Mouse (Mus musculus): ENCODE results near the gene Olfr582. TPM values are rescaled to one million over a fixed set of nuclear protein-coding genes. Genes with fewer than 3 reads are reported as not detected.

Olfr582 gene
- not detected in 2 replicates for polyA plus RNA-seq (2012; rRNA removed)

GRCm38 (mm10) chr7:103037724-103038123 lies at the start of gene Olfr582:
TSS of gene Olfr582 (plus strand) at chr7:103038024.
- Histone ChIP-seq H3K4me3 (ENCODE audit: control insufficient read depth, low read depth, low read length) (no peak within 1 kb of the TSS), H3K27ac (ENCODE audit: control insufficient read depth, insufficient read depth, low read depth, low read length) (no peak within 1 kb of the TSS), H3K36me3 (ENCODE audit: control insufficient read depth, insufficient read depth, low read length) (no peaks in the 10 kb centered on the region), H3K27me3 (ENCODE audit: control insufficient read depth, insufficient read depth, low read length) (no peaks in the 10 kb centered on the region), H3K4me1 (ENCODE audit: control insufficient read depth, insufficient read depth, low read length) (no peaks in the 10 kb centered on the region)
- TF ChIP-seq POLR2A (IDR thresholded peaks at IDR 0.05; ENCODE audit: control insufficient read depth, low read depth, low read length) (no peak), CTCF (IDR thresholded peaks at IDR 0.05; ENCODE audit: control insufficient read depth, insufficient read depth, insufficient replicate concordance, low read depth, low read length) (no peak)

- Histone ChIP-seq H3K36me3 (ENCODE audit: control insufficient read depth, insufficient read depth, low read length) (no peaks in the 10 kb centered on the region), H3K27ac (ENCODE audit: control insufficient read depth, insufficient read depth, low read depth, low read length) (no peak within 1 kb of the TSS), H3K27me3 (ENCODE audit: control insufficient read depth, insufficient read depth, low read length) (no peaks in the 10 kb centered on the region), H3K4me3 (ENCODE audit: control insufficient read depth, low read depth, low read length) (no peak within 1 kb of the TSS), H3K4me1 (ENCODE audit: control insufficient read depth, insufficient read depth, low read length) (no peaks in the 10 kb centered on the region)
- TF ChIP-seq POLR2A (IDR thresholded peaks at IDR 0.05; ENCODE audit: control insufficient read depth, low read depth, low read length) (no peak), CTCF (IDR thresholded peaks at IDR 0.05; ENCODE audit: control insufficient read depth, insufficient read depth, insufficient replicate concordance, low read depth, low read length) (no peak)
Measured at GRCm38 (mm10) chr7:102989224-102989623, 48.6 kb upstream of the Olfr582 start, which contains the start of gene Olfr578. TSS of gene Olfr578 (minus strand) at chr7:102989324.

GRCm38 (mm10) chr7:103051000-103051399 lies 13.2 kb downstream of the Olfr582 start, which contains the start of gene Olfr583:
TSS of gene Olfr583 (plus strand) at chr7:103051300.
- Histone ChIP-seq H3K4me3 (ENCODE audit: control insufficient read depth, low read depth, low read length) (no peak within 1 kb of the TSS), H3K4me1 (ENCODE audit: control insufficient read depth, insufficient read depth, low read length) (no peaks in the 10 kb centered on the region), H3K27ac (ENCODE audit: control insufficient read depth, insufficient read depth, low read depth, low read length) (no peak within 1 kb of the TSS), H3K36me3 (ENCODE audit: control insufficient read depth, insufficient read depth, low read length) (no peaks in the 10 kb centered on the region), H3K27me3 (ENCODE audit: control insufficient read depth, insufficient read depth, low read length) (no peaks in the 10 kb centered on the region)
- TF ChIP-seq POLR2A (IDR thresholded peaks at IDR 0.05; ENCODE audit: control insufficient read depth, low read depth, low read length) (no peak), CTCF (IDR thresholded peaks at IDR 0.05; ENCODE audit: control insufficient read depth, insufficient read depth, insufficient replicate concordance, low read depth, low read length) (no peak)

GRCm38 (mm10) chr7:103081585-103081984 lies 43.8 kb downstream of the Olfr582 start, which contains the start of gene Olfr584:
TSS of gene Olfr584 (plus strand) at chr7:103081885.
- Histone ChIP-seq H3K36me3 (ENCODE audit: control insufficient read depth, insufficient read depth, low read length) (no peaks in the 10 kb centered on the region), H3K27ac (ENCODE audit: control insufficient read depth, insufficient read depth, low read depth, low read length) (no peak within 1 kb of the TSS), H3K4me3 (ENCODE audit: control insufficient read depth, low read depth, low read length) (no peak within 1 kb of the TSS), H3K27me3 (ENCODE audit: control insufficient read depth, insufficient read depth, low read length) (no peaks in the 10 kb centered on the region), H3K4me1 (ENCODE audit: control insufficient read depth, insufficient read depth, low read length) (no peaks in the 10 kb centered on the region)
- TF ChIP-seq POLR2A (IDR thresholded peaks at IDR 0.05; ENCODE audit: control insufficient read depth, low read depth, low read length) (no peak), CTCF (IDR thresholded peaks at IDR 0.05; ENCODE audit: control insufficient read depth, insufficient read depth, insufficient replicate concordance, low read depth, low read length) (no peak)

Other genes with a start within 250 kb of the Olfr582 start
- gene Olfr564, start 234.5 kb upstream of the Olfr582 start, polyA plus RNA-seq (2012; rRNA removed), result not detected in 2 replicates
- not detected in 2 replicates for gene Olfr566, start 179.3 kb upstream of the Olfr582 start, polyA plus RNA-seq (2012; rRNA removed)
- 0.26 and 0.59 TPM in 2 replicates for gene Olfr568, start 160.9 kb upstream of the Olfr582 start, polyA plus RNA-seq (2012; rRNA removed)
- not detected in 2 replicates for gene Olfr569, start 147.1 kb upstream of the Olfr582 start, polyA plus RNA-seq (2012; rRNA removed)
- 0.23 TPM in 1 of 2 replicates, not detected in the other for gene Olfr570, start 143.4 kb upstream of the Olfr582 start, polyA plus RNA-seq (2012; rRNA removed)
- not detected in 2 replicates for gene Olfr571, start 120.5 kb upstream of the Olfr582 start, polyA plus RNA-seq (2012; rRNA removed)
- not detected in 2 replicates for gene Olfr572, start 113.6 kb upstream of the Olfr582 start, polyA plus RNA-seq (2012; rRNA removed)
- not detected in 2 replicates for gene Olfr573-ps1, start 95.4 kb upstream of the Olfr582 start, polyA plus RNA-seq (2012; rRNA removed)
- not detected in 2 replicates for gene Olfr574, start 89.6 kb upstream of the Olfr582 start, polyA plus RNA-seq (2012; rRNA removed)
- gene Olfr575, start 79.2 kb upstream of the Olfr582 start, polyA plus RNA-seq (2012; rRNA removed), result not detected in 2 replicates
- gene Olfr576, start 75.4 kb upstream of the Olfr582 start, polyA plus RNA-seq (2012; rRNA removed), result not detected in 2 replicates
- not detected in 2 replicates for gene Olfr577, start 62.1 kb upstream of the Olfr582 start, polyA plus RNA-seq (2012; rRNA removed)
- not detected in 2 replicates for gene Olfr578, start 48.7 kb upstream of the Olfr582 start, polyA plus RNA-seq (2012; rRNA removed)
- not detected in 2 replicates for gene Olfr583, start 13.3 kb downstream of the Olfr582 start, polyA plus RNA-seq (2012; rRNA removed)
- not detected in 2 replicates for gene Olfr584, start 43.9 kb downstream of the Olfr582 start, polyA plus RNA-seq (2012; rRNA removed)
- gene Olfr585, start 59.7 kb downstream of the Olfr582 start, polyA plus RNA-seq (2012; rRNA removed), result not detected in 2 replicates
- gene Olfr586, start 87.6 kb downstream of the Olfr582 start, polyA plus RNA-seq (2012; rRNA removed), result not detected in 2 replicates
- gene Olfr588-ps1, start 102.9 kb downstream of the Olfr582 start, polyA plus RNA-seq (2012; rRNA removed), result not detected in 2 replicates
- gene Olfr589, start 118.3 kb downstream of the Olfr582 start, polyA plus RNA-seq (2012; rRNA removed), result not detected in 2 replicates
- gene Olfr591, start 140.3 kb downstream of the Olfr582 start, polyA plus RNA-seq (2012; rRNA removed), result not detected in 2 replicates
- not detected in 2 replicates for gene Olfr592, start 146.8 kb downstream of the Olfr582 start, polyA plus RNA-seq (2012; rRNA removed)
- not detected in 2 replicates for gene Olfr593, start 173.8 kb downstream of the Olfr582 start, polyA plus RNA-seq (2012; rRNA removed)
- gene Olfr594, start 179.0 kb downstream of the Olfr582 start, polyA plus RNA-seq (2012; rRNA removed), result not detected in 2 replicates
- not detected in 2 replicates for gene Usp17ld, start 214.5 kb downstream of the Olfr582 start, polyA plus RNA-seq (2012; rRNA removed)

Data from testis, adult 2 months (tissue).